Mouse (Mus musculus) ES-Bruce4 (cell line): ENCODE measurements around the gene Pde8a.

Experiments used
- CTCF ChIP-seq: IDR thresholded peaks from one replicate; pipeline ENCODE4 v1.8.1; 2011; ENCODE audit warnings: low read depth, low read length
- EP300 ChIP-seq: IDR thresholded peaks from 2 replicates; pipeline ENCODE4 v1.6.1; 2011; ENCODE audit warnings: low read depth, low read length; ENCODE audit not compliant: insufficient read depth

GRCm38 (mm10) chr7:81278966-81279365 is 65.6 kb downstream of the Pde8a start:
- TF ChIP-seq EP300 (no peak), CTCF (no peak)
